Mouse (Mus musculus): ENCODE measurements around the gene Tspyl2. TPM values are rescaled to one million over a fixed set of nuclear protein-coding genes. Genes with fewer than 3 reads are reported as not detected.
"Not testable (repeated sequence)": the region's sequence is repeated elsewhere in the genome, so short reads cannot be mapped to it uniquely, and the experiment has no call there.

Tspyl2 gene
- polyA plus RNA-seq, 1 experiment from 2014 or later = 40.2 TPM

GRCm38 (mm10) chrX:152307371-152307770, 34.9 kb downstream of the Tspyl2 start:
- Histone ChIP-seq H3K36me3 (replicated peaks; ENCODE audit: control insufficient read depth, insufficient read depth) (no peaks in the 10 kb centered on the region), H3K4me3 (replicated peaks; ENCODE audit: low read length) (no peak overlapping the region), H3K27me3 (ENCODE audit: control insufficient read depth, insufficient read depth, low read length) (peaks cover 28% of the 10 kb centered on the region), H3K9ac (no peak overlapping the region), H3K4me2 (replicated peaks) (no peak overlapping the region), H3K9me3 (ENCODE audit: control insufficient read depth, low read length) (no peaks in the 10 kb centered on the region), H3K4me1 (replicated peaks; ENCODE audit: control insufficient read depth, insufficient read depth, low read length) (no peaks in the 10 kb centered on the region), H3K27ac (no peak overlapping the region)
- DNase-seq (ENCODE audit: low spot score) = no peak
- no peak for ATAC-seq (ENCODE audit: low FRiP score)

- H3K4me1 ChIP-seq (replicated peaks; ENCODE audit: control insufficient read depth, insufficient read depth, low read length) = no peaks in the 10 kb centered on the region
- DNase-seq (ENCODE audit: low spot score) (no peak), ATAC-seq (ENCODE audit: low FRiP score) (no peak)
- no peaks in the 10 kb centered on the region for H3K36me3 ChIP-seq (replicated peaks; ENCODE audit: control insufficient read depth, insufficient read depth)
- H3K9me3 ChIP-seq (ENCODE audit: control insufficient read depth, low read length) = no peaks in the 10 kb centered on the region
- peaks cover 32% of the 10 kb centered on the region for H3K27me3 ChIP-seq (ENCODE audit: control insufficient read depth, insufficient read depth, low read length)
- H3K4me2 ChIP-seq (replicated peaks) = no peak overlapping the region
- WGBS = 67% methylated on average over 2 of the region's 2 CpGs
- H3K9ac ChIP-seq = no peak overlapping the region
- no peak overlapping the region for H3K27ac ChIP-seq
- no peak overlapping the region for H3K4me3 ChIP-seq (replicated peaks; ENCODE audit: low read length)
Observed at GRCm38 (mm10) chrX:152306224-152306623, 36.0 kb downstream of the Tspyl2 start.

DNA sequence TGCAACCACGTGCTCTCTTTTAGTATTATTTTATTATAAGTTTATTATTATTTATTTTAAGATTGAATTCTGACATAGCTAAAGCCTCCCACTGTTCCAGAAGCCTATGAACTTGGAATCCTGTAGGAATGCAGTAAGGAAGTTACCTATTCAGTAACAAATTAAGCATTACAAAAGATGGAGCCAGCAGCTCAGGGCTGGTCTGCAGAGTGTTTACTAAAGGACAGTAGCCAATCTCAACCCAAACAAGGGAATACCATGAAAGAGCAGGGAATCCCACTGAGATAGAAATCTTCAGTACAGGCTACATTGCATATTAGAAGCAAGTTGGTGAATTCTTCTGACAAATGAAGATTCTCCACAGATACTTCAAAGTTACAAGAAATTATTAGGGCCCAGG, 55.2 kb downstream of the Tspyl2 start:
- H3K9me3 ChIP-seq (ENCODE audit: control insufficient read depth, low read length); H3K9ac ChIP-seq; DNase-seq (ENCODE audit: low spot score); H3K4me1 ChIP-seq (replicated peaks; ENCODE audit: control insufficient read depth, insufficient read depth, low read length); H3K27ac ChIP-seq; H3K36me3 ChIP-seq (replicated peaks; ENCODE audit: control insufficient read depth, insufficient read depth); H3K4me3 ChIP-seq (replicated peaks; ENCODE audit: low read length); H3K4me2 ChIP-seq (replicated peaks); ATAC-seq (ENCODE audit: low FRiP score): not testable (repeated sequence)
- 0 out of 2 replicates have a peak, but pooled peaks cover 11% of the 10 kb centered on the region for H3K27me3 ChIP-seq (ENCODE audit: control insufficient read depth, insufficient read depth, low read length)
- WGBS = 70% methylated on average over 1 of the region's 1 CpGs

Other genes with a start within 250 kb of the Tspyl2 start
- 8.4 and 9.5 TPM in 2 replicates for gene Iqsec2, start 198.2 kb downstream of the Tspyl2 start, polyA plus RNA-seq (2014; fragmentation: Nextera tagmentation; extraction: Ambion mirVana)
- 24.6 and 25.1 TPM in 2 replicates for gene Kdm5c, start 109.4 kb downstream of the Tspyl2 start, polyA plus RNA-seq (2014; fragmentation: Nextera tagmentation; extraction: Ambion mirVana)
- gene Kantr, start 14.9 kb downstream of the Tspyl2 start, polyA plus RNA-seq (2014; fragmentation: Nextera tagmentation; extraction: Ambion mirVana) = 30.3 and 35.4 TPM in 2 replicates
- gene Gpr173, start 26.3 kb upstream of the Tspyl2 start, polyA plus RNA-seq (2014; fragmentation: Nextera tagmentation; extraction: Ambion mirVana) = 6.9 and 7.5 TPM in 2 replicates
- gene Cldn34a, start 220.9 kb upstream of the Tspyl2 start, polyA plus RNA-seq (2014; fragmentation: Nextera tagmentation; extraction: Ambion mirVana) = not detected in 2 replicates

Data from hindbrain, embryonic 14.5 days (tissue).